Mouse (Mus musculus): ENCODE data around the gene Rgl1.
"Not testable (repeated sequence)": the region's sequence is repeated elsewhere in the genome, so short reads cannot be mapped to it uniquely, and the experiment has no call there.

Rgl1 gene

DNA sequence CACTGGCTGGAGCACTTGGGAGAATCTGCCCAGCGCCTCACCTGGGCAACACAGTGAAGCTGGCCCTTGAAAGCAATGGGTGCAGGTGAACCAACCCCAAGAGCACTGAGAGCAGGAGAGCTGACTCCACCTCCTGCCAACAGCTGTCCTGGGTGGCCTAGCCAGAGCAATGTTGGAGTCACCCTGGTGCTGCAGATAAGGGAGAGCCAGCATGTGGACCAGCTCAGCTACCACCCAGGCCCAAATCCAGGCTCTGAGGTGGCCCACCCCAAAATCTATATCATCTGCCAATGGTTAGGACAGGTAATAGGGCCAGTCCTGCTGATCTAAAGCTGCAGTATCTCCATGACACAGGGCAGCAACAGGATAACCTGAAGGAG, 114.7 kb downstream of the Rgl1 start:
- DNase-seq: no peak

DNA sequence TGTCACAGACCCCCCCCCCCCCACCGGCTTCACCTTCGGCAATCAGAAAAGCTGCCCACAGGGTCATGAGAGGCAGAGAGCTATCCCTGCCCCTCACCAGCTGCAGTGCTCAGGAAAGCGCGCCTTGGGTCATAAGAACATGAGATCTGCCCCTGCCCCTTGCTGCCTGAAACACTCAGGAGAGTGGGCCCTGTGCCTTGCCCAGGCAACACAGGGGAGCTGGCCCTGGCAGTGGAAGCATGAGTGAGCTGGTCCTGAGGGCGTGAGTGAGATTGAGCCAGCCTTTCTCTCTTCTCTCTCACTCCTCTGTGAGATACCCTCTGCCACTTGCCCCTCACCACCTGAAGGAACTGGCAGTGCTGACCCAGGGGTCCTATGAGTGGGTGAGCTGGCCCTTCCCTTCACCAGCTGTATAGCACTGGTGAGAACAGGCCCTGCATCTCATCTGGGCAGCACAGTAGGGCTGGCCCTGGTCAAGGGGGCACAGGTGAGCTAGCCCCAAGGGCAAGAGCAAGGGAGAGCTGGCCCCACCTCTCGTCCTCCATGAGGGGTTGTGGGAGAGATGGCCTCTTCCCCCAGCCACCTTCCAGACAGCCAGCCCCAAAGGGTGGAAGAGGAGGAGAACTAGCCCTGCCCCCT, 115.2 kb downstream of the Rgl1 start:
- DNase-seq: no peak

DNA sequence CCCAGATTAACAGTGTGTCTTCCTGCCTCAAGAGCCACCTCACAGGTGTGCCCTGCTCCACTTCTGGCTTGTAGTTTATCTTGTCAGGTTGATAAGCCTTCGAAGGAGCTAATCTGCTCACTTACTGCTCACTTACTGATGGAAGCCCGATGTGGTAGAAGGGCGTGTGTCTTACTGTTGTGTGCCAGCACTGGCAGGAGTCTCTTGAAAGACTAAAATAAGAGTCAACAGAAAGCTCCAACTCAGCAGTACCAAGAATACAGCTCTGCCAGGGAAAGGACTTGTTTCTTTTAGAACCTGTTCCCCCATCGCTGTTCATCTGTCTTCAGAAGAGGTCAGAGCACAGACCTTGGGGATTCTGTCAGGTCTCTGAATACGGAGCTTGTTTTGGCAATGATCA, 118.1 kb downstream of the Rgl1 start:
- no peak for DNase-seq

DNA sequence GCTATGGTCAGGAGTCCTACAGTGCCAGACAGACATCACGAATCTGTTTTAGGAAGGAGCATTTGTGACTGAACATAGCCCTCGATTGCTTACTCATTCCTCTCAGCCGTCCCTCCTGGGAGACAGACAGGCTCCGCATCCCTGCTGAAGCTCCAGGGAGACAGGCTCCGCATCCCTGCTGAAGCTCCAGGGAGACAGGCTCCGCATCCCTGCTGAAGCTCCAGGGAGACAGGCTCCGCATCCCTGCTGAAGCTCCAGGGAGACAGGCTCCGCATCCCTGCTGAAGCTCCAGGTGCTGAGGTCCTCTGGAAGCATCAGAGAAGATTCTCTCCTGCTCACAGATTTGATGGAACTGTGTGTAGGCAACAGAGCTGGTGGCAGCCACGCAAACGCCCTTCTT, 123.9 kb downstream of the Rgl1 start:
- DNase-seq: not testable (repeated sequence)

DNA sequence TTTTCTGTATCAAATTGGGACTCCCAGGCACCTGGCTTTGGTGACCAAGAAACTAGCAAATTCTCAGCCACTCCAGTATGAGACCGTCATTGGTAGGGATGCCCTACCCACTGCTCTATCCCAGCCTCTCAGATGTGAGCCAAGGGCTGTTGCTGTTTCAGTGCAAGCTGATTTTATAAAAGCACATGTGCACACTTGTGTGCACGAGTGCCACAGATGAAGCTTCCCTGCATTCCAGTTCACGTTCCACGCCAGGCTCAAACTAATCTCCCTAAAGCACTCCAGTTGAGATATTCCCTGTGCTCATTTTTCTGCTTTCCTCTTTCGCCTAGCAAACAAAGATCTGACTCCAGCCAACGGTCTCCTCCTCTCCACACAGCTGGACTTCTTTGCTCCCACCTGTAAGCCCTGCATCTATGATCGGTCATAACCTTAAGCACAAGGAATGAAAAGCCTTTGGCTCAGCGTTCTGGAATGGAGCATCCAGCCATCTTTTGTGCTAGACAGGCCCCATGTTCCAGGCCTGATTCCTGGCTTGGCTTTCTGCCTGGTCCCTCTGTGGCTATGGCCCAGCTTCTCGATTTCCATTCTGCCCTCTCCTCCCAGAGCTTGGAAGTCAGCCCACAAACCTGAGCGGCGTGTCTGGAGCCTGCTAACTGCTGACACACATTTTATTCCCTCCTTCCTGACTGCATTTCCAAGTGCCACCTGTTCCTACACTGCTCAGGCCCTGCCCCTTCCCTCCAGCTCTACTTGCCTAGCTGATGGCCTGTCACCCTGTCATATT, 125.8 kb downstream of the Rgl1 start:
- DNase-seq: peak; percentile 71

DNA sequence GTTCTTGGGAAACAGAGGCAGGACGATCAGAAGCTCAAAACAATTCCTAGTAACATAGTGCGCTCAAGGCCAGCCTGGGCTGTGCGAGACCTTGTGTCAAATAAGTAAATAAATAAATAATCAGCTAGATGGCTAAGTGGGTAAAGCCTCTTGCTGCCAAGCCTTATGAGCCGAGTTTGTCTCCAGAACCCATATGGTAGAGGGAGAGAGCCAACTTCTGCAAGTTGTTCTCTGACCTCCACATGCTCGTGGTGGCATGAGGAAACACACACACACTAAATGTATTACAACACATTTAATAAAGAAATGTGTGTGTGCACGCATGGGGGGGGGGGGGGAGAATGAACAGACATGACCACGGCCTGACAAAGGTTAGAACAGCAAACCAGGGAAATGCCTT, 126.8 kb downstream of the Rgl1 start:
- no peak for DNase-seq

DNA sequence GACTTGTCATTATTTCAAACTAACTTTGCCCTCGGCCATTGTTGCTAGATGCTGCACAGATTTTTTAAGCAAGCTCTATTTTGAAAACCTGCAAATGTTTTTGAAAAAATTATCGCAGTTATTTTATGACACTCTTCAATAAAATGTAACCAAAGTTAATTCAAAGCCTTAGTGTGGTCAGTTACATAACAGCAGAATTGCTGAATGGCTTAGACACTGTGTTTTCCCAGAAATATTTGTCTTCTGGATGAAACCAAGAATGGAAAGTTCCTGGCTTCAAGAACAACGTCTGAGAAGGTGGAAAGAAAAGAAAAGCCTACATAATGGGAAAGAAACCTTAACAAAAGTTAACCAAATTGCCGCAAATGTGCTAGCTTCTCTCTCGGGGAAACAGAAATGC, 131.5 kb downstream of the Rgl1 start:
- no peak for DNase-seq

DNA sequence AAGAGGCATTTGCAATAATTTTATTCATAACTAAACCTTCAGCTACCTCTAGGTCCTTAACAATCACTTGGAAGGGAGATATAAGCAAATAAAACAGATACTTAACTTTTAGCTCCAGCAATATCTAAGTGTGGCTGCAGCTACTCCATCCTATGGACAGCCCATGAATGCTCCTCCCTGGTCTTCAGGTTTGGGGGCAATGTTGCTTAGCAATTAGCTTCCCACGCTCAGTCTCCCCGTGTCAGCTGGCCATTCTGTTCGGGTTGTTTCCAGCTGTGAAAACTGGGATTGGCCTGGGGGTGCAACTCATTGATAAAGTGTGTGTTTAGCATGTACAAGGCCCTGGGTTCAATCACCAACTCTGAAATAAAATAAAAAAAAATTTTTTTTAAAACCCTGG, 136.4 kb downstream of the Rgl1 start:
- no peak for DNase-seq

DNA sequence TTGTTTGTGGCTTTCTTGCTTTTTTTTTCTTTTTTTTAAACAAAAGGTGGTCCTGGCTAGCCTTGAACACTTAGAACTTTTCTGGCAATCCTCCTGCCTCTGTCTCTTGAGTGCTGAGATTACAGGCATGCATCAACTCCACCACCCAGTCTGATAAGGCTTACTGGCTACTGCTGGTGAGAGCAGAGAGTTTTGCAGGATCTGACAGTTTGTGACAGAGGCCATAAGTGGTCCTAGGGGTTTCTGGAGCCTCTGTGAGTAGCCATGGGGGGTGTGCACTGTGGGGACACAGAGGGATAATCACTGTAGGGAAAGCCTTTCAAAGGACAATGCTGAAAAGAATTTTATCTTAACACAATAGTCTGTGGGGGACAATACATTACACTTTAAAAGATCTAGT, 140.5 kb downstream of the Rgl1 start:
- DNase-seq: no peak

DNA sequence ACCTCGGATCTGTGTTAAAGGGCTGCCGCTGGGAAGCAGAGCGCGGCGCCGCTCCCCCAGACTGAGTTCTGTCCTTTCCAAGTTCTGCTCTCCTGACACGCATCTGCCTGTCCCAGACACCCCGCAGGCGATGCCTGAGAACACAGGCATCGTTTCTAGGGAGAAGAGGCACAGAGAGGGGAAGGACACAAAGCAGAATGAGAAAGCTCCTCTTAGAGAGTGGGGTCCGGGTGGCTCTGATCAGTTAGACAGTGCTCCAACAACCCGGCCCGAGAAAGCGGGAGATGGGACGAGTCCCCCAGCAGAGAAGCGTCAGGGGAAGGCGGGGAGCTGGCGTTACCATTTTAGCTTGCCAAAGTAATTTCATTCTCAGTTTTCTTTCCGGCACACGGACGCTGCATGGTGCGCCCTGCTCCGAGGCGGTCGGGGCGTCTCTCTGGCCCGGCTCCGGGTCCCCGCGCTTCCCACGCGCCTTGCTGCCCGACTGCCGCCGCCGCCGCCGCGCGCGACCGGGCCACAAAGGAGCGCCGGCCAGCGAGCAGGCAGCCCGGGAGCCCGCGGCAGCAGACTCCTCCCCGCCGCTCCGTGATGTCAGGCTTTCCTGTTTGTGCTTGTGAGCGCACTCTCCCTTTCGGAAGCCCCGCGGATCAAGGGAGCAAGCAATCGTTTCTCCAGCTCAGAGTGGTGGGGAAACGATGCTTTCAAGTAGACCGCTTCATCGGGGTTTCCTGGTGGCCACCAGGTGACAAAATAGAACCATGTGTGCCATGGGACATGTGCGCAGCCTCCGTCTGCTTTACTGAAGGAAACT, 141.3 kb downstream of the Rgl1 start:
- DNase-seq: peak; percentile 81

DNA sequence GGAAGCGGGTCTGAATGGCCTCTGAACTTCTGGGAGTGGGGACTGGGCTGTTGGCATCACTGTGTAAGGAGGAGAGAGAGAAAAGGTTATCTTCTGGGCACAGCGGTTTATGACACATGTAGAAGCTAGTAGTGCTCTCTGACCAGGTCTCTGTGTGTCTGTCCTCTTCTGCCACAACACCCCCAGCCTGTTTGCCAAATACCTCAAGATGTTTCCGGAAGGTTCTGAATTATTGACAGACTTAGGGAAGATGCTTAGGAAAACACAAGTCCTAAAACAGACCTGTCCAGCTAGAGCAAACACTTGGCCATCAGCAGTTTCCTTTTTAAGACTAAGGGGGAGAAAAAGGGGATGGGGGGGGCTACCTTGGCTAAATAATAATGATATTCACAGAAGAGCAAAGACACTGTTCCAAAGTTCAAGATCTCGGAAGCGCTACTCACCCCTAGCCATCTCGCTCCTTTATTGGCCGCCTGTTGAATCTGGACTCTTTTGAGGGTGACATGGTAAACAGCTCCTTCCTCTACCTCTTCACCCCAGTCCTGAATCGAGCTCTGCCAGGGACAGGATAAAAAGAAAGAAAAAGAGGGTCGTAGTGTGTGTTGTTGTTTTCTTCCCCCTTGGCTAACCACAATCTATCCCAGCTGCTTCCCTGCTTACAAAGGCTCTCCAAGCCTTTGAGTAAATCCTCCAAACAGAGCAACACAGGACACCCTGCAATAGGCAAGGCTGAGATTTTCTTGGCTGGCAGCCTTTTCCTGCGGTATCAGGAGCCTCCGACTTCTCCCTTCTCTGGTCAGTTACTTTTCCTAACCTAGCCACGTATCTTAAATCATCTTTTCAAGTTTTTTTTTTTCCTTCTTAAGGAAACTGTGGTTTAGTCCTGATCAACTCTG, 142.5 kb downstream of the Rgl1 start:
- DNase-seq: peak; percentile 64

DNA sequence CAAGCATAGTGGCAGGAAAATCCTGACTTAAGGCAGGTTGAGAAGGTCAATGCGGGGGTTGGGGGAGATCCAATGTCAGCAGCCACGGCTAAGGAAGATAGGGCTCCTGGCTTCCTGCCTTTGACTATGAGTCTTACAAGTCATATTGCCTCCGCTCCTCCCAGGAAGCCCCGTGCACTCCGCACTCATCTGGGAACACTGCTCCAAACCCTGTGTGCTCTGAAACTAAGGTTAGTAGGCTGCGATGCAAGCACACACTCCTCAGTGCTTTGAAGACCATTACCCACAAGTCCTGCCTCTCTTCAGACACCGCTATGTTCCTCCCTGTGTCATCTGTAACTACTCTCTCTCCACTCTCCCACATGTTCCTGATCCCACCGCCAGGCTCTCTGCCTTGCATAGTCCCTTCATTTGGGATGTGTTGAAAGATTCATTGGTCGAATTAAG, 143.4 kb downstream of the Rgl1 start:
- peak; percentile 43 for DNase-seq

DNA sequence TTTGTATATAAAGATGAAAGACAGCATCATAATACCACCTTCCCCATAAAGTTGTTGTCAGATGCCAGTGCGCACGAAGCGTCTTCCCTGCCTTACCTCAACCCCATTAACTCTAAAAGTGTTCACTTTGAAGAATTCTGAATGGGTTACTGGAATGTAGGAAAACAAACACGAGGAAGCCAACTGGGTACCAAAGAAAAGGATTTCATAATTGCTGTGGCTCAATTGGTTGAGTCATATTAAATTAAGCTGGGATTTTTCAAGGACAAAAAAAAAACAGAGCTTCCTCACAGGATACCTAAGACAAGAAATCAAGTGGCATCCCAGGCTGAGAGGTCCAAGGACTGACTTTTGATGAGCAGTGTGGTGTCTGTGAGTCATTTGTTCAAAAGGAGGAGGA, 144.5 kb downstream of the Rgl1 start:
- DNase-seq: no peak

DNA sequence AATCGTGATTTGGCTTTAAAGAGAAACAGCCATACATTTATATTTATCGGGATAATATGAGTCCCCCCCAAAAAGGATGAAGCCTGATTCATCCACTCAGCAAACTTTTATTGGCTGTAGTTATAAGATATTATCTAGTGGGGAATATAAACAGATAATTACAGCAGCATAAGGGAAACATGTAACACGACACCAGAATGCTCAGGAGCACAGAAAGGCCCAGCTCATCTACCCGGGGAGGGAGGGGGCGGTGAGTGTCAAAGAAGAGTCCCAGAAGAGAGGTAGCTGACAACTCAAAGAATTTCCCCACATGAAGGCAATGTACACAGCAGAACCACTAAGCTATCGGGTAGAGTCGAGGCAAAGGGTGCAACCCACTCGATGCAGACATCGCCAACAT, 146.8 kb downstream of the Rgl1 start:
- DNase-seq: no peak

DNA sequence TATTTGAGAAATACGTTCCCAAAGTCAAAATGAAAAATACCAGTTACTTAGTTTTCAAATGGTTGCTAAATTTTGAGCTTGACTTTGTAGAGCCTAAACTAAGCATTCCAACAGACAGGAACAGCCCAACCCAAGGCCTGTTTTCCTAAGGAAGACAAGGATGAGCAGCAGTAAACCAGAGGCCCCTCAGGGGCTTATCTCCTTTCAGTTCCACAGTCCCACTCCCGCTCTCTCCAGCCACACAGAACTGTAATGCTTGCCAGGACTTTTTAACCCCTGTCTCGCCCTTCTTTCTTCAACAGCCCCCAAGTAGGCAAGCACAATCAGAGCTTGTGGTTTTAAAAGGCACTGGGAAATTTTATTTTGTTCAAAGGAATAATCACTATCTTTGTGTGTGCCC, 147.3 kb downstream of the Rgl1 start:
- DNase-seq: no peak

DNA sequence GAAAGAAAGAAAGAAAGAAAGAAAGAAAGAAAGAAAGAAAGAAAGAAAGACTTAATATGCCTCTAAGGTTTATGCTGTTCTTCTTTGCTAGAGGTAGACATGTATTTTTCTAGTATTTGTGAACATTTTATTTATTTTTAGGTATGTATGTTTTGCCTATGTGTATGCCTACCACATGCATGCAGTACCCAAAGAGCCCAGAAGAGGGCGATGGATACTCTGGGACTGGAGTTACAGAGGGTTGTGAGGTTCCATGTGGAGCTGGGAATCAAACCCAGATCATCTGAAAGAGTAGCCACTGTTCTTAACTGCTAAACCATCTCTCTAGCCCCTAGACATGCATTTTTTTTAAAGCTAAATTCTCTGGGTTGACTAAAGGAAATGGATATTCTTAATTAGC, 147.8 kb downstream of the Rgl1 start:
- no peak for DNase-seq

DNA sequence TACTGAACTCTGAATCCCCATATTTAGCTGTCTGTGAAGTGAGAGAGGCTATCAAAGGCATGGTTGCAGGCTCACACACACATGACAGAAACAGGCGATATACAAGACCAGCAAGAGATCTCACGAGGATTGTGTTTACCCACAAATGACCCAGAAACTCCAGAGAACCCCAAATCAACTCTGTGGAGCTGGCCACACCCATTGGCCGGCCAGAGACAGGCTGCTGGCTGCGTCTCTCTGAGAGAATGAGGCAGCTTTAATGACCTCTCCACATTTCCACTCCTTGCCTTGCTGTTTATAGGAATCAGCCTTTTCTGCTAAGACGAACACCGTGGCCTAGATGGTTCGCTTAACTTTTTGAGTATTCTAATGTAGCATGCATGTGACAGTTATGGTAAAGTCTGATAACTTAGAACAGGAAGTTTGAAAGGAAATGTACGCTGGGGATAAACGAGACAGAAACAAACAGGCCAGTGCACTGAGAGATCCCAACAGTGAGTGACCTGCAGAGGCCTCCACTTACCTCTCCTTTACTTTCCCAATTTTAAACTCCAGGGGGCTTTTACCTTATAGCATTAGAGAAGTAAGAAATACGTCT, 148.3 kb downstream of the Rgl1 start:
- DNase-seq: no peak

DNA sequence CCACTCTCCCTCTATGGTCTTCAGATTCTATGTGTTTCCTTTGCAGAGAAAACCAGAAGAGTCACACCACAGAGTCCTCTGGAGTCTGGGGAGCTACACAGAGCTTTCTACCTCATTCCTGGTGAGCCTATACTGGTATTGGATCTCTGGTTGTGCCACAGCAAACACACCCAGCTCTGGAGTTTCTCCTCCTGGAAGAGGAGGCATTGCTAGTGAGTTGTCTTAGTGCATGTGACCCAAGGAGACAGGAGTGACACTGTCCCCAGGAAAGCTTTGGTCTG, 149.4 kb downstream of the Rgl1 start:
- no peak for DNase-seq

DNA sequence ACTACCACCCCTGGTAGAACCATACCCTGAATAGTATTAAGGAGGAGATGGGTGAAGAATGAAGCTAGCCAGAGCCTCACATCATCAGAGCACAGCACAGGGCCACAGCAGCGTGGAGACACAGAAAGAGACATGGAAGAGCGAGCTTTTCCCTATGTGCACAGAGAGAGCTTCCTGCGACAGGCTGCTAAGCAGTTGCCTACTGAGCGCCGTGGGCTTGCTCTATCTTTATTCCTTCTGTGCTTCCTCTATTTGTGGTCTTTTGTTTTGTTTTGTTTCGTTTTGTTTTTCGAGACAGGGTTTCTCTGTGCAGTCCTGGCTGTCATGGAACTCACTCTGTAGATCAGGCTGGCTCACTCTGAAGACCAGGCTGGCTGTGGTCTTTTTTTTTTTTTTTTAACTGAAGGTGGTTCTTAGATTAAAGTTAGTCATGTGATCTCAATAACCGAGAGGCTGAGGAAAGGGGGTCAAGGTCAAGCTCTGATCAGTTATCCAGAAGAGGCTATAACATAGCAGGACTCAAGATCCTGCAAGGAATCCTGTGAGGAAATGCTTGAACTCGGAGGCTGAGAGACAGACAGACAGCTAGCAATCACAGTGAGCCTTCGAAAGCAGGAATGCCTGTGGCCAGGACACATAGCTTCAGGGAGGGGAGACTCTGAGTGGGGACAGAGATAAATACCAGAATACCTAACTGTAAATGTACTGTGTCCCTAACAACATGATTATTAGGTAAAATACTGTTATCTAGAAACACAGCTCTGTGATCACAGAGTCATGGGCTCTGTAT, 150.0 kb downstream of the Rgl1 start:
- no peak for DNase-seq

DNA sequence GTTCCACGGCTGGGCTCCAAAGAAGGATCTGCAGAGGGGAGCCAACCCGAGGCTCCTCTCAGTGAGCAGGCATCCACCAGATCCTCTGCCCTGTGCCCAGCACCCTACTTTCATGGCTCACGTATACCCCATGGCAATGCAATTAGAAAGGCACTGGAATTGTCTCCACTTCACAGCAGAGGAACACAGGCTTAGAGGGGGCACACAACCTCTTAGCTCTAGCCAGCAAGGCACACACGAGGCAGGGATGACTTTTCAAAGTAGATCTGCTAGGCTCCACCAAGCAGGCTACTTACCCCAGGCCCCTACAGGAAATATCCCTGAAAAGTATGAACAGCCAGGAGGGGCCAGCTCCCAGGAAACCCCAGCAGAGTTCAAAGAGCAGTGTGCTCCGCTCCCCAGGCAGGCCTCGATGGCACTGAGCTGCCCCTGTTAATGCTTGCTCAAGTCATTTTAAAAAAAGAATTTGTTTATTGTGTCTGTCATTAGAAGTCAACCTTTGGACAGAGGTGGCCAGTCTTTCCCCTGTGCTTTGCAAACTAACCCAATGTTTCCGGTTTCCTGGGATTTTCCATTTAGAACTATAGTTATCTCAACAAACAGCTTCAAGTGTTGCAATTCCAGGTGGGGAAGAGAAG, 151.3 kb downstream of the Rgl1 start:
- DNase-seq: no peak

DNA sequence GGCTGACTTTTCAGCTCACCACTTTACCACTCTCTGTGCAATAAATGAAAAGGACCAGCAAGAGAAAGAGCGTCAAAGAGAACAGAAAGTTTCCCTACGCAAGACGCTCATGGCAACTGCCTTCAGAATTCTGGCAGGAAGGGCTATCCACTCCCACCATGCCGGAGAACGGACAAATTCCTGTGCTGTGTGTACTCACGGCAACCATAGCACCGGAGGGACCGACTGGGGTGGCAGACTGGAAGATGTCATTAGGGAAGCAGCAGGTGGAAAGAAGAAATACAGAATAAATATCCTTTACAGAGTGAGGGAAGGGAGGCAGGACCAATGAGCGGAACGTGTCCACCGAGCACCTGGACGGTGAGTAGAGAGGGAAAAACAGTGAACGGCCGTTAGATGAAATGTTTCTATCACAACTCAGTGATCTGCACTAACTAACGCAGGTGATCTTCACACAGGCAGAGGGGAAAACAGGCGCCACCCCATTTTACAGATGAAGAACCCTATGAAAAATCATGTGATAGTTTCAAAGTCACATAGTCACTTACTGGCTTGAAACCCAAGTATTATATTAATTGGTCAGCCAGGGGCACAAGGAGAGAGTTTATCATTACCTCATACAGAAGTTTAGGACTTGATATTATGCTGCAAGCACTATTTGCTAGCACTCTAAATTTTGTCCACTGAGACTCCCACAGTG, 152.8 kb downstream of the Rgl1 start:
- no peak for DNase-seq
